Mouse (Mus musculus) embryo, embryonic 11 days (tissue): ENCODE results near the gene Chodl.
A peak's percentile ranks its signal among the peaks of the same experiment; 100 is the strongest.

ENCODE experiments used
- DNase-seq: peaks from one replicate; pipeline ENCODE4 v3.0.0-alpha.2; 2015

The Chodl gene

GRCm38 (mm10) chr16:78930382-78931286 lies at the start of gene Chodl:
TSS of gene Chodl (plus strand) at chr16:78930948.
- peak; percentile 60 for DNase-seq

DNA sequence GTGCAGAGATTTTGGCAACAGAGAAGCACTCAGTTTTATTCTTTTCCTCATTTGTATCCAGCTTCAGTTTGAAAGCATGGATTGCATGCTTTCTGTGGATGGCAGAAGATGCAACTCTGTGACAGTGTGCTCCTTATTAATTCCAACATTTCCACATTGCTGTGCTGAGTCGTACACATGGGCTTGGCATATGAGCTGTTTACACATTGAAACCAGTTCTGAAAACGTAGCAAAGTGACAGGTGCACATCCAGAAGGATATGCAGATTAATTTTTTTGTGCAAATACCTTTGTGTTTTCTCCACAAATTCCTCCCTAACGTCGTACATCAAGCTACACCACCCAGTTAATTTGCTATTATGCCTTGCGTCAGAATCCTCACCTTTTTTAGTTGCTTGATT lies 8.1 kb upstream of the Chodl start:
- DNase-seq: no peak

DNA sequence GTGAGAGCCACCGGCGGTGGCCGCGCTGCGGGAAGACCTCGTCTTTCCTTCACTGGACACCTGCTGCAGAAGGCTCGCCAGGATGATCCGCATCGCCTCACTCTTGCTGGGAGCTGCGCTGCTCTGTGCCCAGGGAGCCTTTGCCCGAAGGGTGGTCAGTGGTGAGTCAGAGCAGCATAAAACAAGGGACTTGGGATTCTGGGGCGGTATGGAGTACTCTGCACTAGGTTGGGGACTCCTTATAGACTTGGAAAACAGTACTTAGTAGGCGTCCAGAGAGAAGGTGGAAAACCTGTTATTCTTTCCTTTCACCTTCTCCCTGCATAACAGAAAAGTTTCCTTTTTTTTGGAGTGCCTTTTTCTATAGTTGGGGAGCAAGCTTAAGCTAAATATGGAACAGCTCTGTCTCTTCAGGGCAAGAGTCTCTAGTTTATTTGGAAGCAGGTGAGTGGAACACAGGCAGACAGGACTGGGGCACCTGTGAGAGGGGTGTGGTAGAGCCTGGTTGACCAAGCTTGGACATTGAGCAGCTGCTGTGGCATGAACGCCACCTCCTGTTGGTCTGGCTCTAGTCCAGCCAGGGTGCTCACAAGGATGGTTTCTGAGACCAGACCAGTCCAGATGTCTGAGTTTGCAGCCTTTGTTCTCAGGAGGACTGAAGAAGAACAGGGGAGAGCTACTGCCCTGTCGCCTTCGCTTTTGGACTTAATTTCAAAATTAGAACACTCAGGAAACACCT lies 708 bp downstream of the Chodl start:
- DNase-seq: peak; percentile 7

GRCm38 (mm10) chr16:78934298-78934697 lies 3.5 kb downstream of the Chodl start:
- no peak for DNase-seq

DNA sequence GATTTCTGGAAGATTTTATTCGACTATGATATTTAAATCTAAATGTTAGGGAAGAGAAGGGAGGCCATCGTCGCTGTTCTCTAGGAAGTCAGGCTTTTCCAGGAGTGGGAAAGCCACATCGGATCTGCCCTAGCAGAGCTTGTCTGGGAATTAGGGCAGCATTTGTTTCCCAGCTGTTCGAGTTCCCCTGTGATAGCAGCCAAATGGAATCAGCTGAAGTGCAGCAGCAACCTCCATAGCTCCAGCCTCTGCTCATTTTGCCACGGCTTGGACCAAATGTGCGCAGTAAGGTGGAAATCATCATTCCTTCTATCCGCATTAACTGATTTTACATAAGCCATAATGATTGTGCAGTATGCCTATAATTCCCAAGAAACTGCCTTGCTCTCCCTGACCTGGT lies 7.0 kb downstream of the Chodl start:
- DNase-seq: no peak

GRCm38 (mm10) chr16:78950359-78950758 lies 19.6 kb downstream of the Chodl start:
- peak; percentile 30 for DNase-seq

- no peak for DNase-seq
Measured at GRCm38 (mm10) chr16:78957434-78957833, 26.7 kb downstream of the Chodl start.

- peak; percentile 55 for DNase-seq
Measured at GRCm38 (mm10) chr16:78969091-78969731, 38.5 kb downstream of the Chodl start.

GRCm38 (mm10) chr16:78974099-78974498 lies 43.4 kb downstream of the Chodl start:
- DNase-seq: no peak

- DNase-seq: no peak
Measured at GRCm38 (mm10) chr16:78976384-78976783, 45.6 kb downstream of the Chodl start.
